Mouse (Mus musculus) stomach, embryonic 16.5 days (tissue): Measurements from ENCODE around the gene Slc30a2. TPM values are rescaled to one million over a fixed set of nuclear protein-coding genes. Genes with fewer than 3 reads are reported as not detected.

Experiments used
- ATAC-seq: fragments of 200-750 bp; cut with Nextera tagmentation; 2 replicates; pipeline ENCODE4 v1.8.0; 2017; ENCODE audit warnings: moderate number of reproducible peaks, moderate TSS enrichment; ENCODE audit not compliant: insufficient read depth, low FRiP score
- H3K27ac ChIP-seq: fragments of 300-500 bp; sonication (generic); 2 replicates; pipeline ENCODE4 v1.5.1; 2014; ENCODE audit warnings: low read length
- H3K27me3 ChIP-seq: fragments of 300-500 bp; sonication (generic); 2 replicates; pipeline ENCODE4 v1.6.1; 2014; ENCODE audit warnings: low read length, control low read depth, mixed read lengths; ENCODE audit not compliant: control insufficient read depth, insufficient read depth
- H3K36me3 ChIP-seq: fragments of 300-500 bp; sonication (generic); 2 replicates; pipeline ENCODE4 v1.6.1; 2014; ENCODE audit warnings: low read length; ENCODE audit not compliant: control insufficient read depth, insufficient read depth
- H3K4me1 ChIP-seq: fragments of 300-500 bp; sonication (generic); 2 replicates; pipeline ENCODE4 v1.6.1; 2014; ENCODE audit warnings: low read length, control low read depth, mixed read lengths; ENCODE audit not compliant: control insufficient read depth, insufficient read depth
- H3K4me2 ChIP-seq: fragments of 300-500 bp; sonication (generic); 2 replicates; pipeline ENCODE4 v1.6.1; 2014; ENCODE audit warnings: low read depth, low read length, mixed read lengths
- H3K4me3 ChIP-seq: fragments of 300-500 bp; sonication (generic); replicated peaks from 2 replicates; pipeline ENCODE4 v1.5.1; 2014; ENCODE audit warnings: mild to moderate bottlenecking, low read length
- H3K9ac ChIP-seq: fragments of 300-500 bp; sonication (generic); 2 replicates; pipeline ENCODE4 v1.6.1; 2014; ENCODE audit warnings: low read length
- H3K9me3 ChIP-seq: fragments of 300-500 bp; sonication (generic); replicated peaks from 2 replicates; pipeline ENCODE4 v1.6.1; 2016; ENCODE audit warnings: low read length, control low read depth; ENCODE audit not compliant: control insufficient read depth
- WGBS: fragments of 180-500 bp; shearing (Covaris S2); extraction: QIAGEN DNeasy Blood & Tissue Kit; methylation state at CpG from one replicate; pipeline ENCODE4 v1.1.7; 2014; 5-methylcytosine and 5-hydroxymethylcytosine counted together
- polyA plus RNA-seq: library from polyadenylated mRNA; unstranded; fragments of >200 nt; fragmentation: Nextera tagmentation; extraction: Ambion mirVana; gene quantifications from 2 replicates; pipeline ENCODE4 v1.2.1, GENCODE M21; 2015

The Slc30a2 gene
- polyA plus RNA-seq, 1 experiment from 2014 or later, result 1.1 TPM

DNA sequence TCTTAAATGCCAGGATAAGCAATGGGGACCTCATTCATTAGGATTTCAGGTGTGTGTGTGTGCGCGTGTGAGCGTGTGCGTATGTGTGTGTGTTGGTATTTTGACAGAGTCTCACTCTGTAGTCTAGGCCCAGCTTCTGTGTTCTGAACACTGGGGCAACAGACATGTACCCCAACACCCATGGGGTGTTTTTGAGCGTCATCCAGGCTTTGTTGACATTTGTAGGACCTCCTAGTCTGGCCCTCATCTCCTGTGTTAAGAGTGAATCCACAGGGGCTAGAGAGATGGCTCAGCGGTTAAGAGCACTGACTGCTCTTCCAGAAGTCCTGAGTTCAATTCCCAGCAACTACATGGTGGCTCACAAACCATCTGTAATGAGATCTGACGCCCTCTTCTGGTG is 52.2 kb downstream of the Slc30a2 start:
- no peak for ATAC-seq
- Histone ChIP-seq H3K27me3 (no peaks in the 10 kb centered on the region), H3K4me2 (no peak overlapping the region), H3K27ac (no peak overlapping the region), H3K9me3 (0 out of 2 replicates have a peak, but pooled peaks cover 2% of the 10 kb centered on the region), H3K4me1 (peaks cover 5% of the 10 kb centered on the region), H3K36me3 (no peaks in the 10 kb centered on the region), H3K9ac (no peak overlapping the region), H3K4me3 (no peak overlapping the region)
- 90% methylated on average over 7 of the region's 7 CpGs for WGBS

DNA sequence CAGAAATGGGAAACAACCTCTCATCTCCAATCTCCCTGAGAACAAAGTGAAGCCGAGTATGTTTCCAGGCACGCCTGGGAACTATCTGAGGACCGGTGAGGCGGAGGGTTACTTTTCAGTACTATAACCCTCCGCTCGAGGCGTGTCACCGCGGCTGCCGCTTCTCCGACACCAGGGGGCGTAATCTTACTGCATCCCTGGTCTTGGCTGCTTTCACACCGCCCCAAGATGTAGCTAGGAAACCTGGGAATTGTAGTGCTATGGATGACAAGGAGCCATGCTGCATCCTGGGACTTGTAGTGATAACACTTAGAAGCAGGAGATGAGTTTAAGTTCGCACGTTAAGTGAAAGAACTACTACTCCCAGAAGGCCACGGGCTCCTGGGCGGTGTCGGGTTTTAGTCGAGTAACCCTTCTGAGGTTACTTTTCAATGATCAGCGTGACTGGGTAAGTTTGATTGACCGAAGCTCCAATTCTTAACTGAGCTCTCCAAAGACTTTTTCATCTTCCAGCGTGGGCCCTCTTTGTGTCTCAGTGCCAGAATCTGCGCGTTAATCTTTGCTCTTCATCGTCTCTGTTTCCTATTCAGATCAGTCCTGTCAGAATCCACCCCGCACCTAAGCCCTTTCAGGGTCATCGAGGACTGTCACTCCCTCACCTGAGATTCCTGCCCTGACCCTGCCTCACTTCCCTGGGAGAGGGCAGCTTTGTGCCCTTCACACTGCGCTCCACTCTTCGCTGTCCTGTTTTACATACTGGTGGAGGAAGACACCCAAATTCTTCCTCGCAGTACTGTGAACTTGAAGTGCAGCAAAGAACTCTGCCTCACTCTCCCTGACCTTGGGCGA is 53.2 kb downstream of the Slc30a2 start, which contains the start of gene Pafah2:
Gene Pafah2, plus strand, starts transcription at position 344 of the 849 bp plus-strand sequence.
- under 1% methylated on average over 31 of the region's 31 CpGs for WGBS

DNA sequence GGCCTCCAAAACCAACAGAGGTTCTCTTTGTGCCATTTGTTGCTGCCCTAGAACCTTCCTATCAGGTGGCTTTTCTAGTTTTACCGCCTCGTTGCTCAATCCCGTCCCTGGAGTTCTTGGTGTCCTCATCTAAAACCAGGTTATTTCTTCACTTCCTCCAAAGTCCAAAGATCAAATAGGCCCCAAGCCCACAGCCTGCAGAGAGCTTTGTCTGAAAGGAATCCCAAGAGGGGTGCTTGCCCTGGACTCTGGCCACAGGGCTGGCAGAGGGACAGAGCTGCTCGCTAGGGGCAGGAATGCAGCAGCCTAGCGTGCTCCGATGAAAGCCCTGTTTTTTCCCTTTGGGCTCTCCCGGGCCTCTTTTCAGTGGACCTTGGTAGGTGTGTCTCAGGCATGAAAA is 54.1 kb downstream of the Slc30a2 start:
- WGBS, result 21% methylated on average over 7 of the region's 7 CpGs
- Histone ChIP-seq H3K4me2 (peak overlapping the region; percentile 96), H3K27me3 (no peaks in the 10 kb centered on the region), H3K9me3 (no peaks in the 10 kb centered on the region), H3K4me3 (peak overlapping the region; percentile 72), H3K4me1 (peaks cover 19% of the 10 kb centered on the region), H3K9ac (peak overlapping the region; percentile 85), H3K36me3 (no peaks in the 10 kb centered on the region), H3K27ac (peak overlapping the region; percentile 96)
- ATAC-seq, result peak; percentile 30; the same call in 1 of the 2 replicates

More for the DNA sequence above, 53.2 kb downstream of the Slc30a2 start, which contains the start of gene Pafah2:
- Histone ChIP-seq H3K27ac (peak within 1 kb of the TSS; percentile 96), H3K27me3 (no peaks in the 10 kb centered on the region), H3K36me3 (no peaks in the 10 kb centered on the region), H3K9ac (peak within 1 kb of the TSS; percentile 85), H3K4me2 (peak within 1 kb of the TSS; percentile 96), H3K4me3 (peak within 1 kb of the TSS; percentile 72), H3K9me3 (0 out of 2 replicates have a peak, but pooled peaks cover 2% of the 10 kb centered on the region), H3K4me1 (peaks cover 11% of the 10 kb centered on the region)
- peak; percentile 99 for ATAC-seq

DNA sequence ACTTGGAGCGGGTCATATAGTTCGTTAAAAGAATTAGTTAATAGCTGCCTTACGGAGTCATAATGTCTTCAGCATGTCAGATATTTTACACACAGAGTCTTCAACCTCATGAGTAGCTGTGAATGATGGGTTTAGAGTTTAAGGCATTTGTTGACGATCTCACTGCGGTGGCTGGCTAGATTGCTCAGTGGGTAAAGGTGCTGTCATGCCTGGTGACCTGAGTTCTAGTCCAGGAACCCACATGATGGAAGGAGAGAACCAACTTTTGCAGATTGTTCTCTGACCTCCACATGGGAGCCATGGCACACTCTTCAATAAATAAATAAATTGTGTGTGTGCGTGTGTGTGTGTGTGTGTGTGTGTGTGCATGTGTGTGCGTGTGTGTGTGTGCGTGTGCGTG is 54.8 kb downstream of the Slc30a2 start:
- peak overlapping the region; percentile 96; the same call in 1 of the 2 replicates for H3K4me2 ChIP-seq
- no peaks in the 10 kb centered on the region for H3K27me3 ChIP-seq
- WGBS, result 84% methylated on average over 9 of the region's 9 CpGs
- H3K4me1 ChIP-seq, result peaks cover 25% of the 10 kb centered on the region
- H3K4me3 ChIP-seq, result peak overlapping the region; percentile 72; the same call in 1 of the 2 replicates
- no peaks in the 10 kb centered on the region for H3K9me3 ChIP-seq
- ATAC-seq, result no peak
- peak overlapping the region; percentile 96 for H3K27ac ChIP-seq
- H3K9ac ChIP-seq, result 0 out of 2 replicates have a peak overlapping the region, but pooled peaks have one; percentile 43
- no peaks in the 10 kb centered on the region for H3K36me3 ChIP-seq

DNA sequence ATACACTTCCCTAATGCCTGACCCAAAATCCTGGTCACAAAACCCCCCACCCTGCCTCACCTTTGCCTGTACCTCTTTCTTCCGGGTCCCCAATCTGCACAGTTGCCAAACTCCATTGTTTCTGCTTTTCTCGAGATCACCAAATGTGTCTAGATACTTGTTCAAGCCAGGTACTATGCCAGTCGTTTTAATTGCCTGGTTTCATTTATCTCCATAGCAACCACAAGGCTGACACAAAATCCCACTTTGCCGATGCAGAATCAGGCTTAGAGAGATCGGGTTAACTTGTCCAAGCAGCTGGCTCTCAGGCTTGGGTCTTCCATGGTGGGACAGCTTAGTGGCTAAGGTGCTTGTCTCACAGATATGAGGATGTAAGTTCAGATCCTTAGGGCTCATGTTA is 57.2 kb downstream of the Slc30a2 start:
- Histone ChIP-seq H3K4me2 (no peak overlapping the region), H3K4me3 (no peak overlapping the region), H3K36me3 (no peaks in the 10 kb centered on the region), H3K9ac (no peak overlapping the region), H3K27ac (no peak overlapping the region), H3K27me3 (no peaks in the 10 kb centered on the region), H3K9me3 (no peaks in the 10 kb centered on the region), H3K4me1 (peaks cover 30% of the 10 kb centered on the region)
- ATAC-seq, result no peak
- 27% methylated on average over 5 of the region's 5 CpGs for WGBS

DNA sequence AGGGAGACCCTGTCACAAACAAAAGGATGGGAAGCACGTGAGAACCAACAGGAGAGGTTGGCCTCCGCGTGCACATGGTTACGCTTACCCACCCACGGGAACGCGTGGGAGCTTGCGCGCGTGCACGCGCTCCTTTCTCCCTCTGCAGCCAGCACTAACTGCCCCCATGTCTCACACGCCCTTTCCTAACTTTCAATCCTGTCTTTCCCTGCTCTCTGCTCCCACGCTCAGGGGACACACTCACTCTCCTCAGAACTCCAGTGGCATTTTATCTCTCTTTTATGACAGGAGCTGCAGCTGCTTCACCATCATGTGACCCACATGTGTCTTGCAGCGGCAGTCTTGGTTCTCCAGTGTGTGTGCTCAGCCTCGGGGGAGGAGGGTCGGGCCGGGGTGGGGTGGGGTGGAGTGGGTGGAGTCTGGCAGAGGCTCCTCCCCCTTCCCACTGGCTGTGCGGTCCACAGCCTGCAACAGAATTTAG is 58.2 kb downstream of the Slc30a2 start:
- Histone ChIP-seq H3K36me3 (peaks cover 4% of the 10 kb centered on the region; the same call in 1 of the 2 replicates), H3K27ac (peak overlapping the region; percentile 53), H3K4me2 (peak overlapping the region; percentile 82), H3K9me3 (no peaks in the 10 kb centered on the region), H3K9ac (peak overlapping the region; percentile 68), H3K27me3 (no peaks in the 10 kb centered on the region), H3K4me3 (peak overlapping the region; percentile 46), H3K4me1 (peaks cover 30% of the 10 kb centered on the region)
- ATAC-seq, result peak; percentile 74
- WGBS, result 5% methylated on average over 19 of the region's 19 CpGs

DNA sequence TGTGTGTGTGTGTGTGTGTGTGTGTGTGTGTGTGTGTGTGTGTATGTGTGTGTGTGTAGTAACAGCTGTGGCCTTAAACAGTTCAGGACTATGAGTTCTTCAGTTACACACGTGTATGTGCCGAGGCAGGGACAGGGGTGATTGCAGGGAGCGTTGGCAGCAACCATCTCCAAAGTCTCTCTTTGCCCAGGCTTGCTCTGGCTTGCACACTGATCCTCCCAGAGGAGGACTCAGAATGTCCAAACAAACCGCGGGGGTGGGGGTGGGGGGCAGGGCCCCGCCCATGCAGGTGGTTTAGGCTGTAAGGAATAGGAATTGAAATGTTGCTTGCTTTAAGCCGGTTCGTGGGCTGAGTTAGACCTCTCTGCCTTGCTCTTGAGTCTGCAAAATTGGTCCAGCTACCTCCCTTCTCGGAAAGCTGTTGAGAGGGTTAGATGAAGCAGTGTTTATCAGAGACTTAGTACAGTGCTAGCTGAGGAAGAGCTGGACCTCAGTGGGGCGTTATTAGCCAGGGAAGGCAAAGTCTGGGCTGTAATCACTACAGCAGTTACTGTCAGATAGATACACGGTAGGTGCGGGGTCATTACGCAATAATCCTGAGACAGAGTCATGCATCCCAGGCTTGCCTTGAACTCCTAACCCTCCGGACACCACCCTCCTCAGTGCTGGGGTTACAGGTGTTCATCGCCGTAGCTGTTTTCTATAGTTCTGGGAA is 59.0 kb downstream of the Slc30a2 start:
- no peaks in the 10 kb centered on the region for H3K27me3 ChIP-seq
- WGBS, result 50% methylated on average over 16 of the region's 16 CpGs
- 0 out of 2 replicates have a peak, but pooled peaks have one; percentile 18 for ATAC-seq

DNA sequence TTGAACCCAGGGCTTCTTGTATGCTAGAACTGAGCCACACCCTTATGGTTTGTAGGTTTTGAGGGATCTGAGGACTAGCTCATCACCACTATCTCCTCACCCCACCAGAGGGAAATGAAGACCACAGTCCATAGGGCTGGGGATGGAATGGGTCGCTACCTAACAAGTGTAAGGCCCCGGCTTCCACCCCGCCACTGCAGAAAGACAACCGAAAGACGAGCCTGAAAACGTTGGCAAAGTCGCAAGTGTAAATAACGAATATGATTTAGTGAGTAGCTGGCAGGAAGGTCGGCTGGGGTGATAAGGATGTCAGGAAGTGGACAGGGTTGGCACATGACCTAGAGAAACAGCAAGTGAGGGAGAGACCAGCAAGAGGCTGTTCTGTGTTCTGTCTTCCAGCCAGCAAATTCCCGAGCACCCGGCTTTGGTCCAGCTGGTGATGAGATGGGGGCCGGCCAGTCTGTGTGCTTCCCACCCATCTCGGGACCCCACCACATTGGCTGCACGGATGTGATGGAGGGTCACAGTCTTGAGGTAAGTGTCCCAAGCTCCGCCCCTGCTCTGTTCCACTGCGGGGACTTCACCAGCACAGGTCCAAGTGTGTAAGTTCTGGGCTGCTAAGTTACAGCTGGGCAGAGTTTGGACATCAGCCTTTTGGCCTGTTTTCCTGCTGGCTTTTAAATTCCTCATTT is 59.7 kb downstream of the Slc30a2 start:
- Histone ChIP-seq H3K36me3 (peaks cover 4% of the 10 kb centered on the region; the same call in 1 of the 2 replicates), H3K4me3 (no peak overlapping the region), H3K4me2 (no peak overlapping the region), H3K27ac (peak overlapping the region; percentile 53), H3K9ac (0 out of 2 replicates have a peak overlapping the region, but pooled peaks have one; percentile 2), H3K4me1 (peaks cover 24% of the 10 kb centered on the region), H3K27me3 (no peaks in the 10 kb centered on the region), H3K9me3 (no peaks in the 10 kb centered on the region)
- WGBS, result 51% methylated on average over 16 of the region's 16 CpGs
- peak; percentile 15; the same call in 1 of the 2 replicates for ATAC-seq

More for the DNA sequence above, 59.0 kb downstream of the Slc30a2 start:
- Histone ChIP-seq H3K9ac (peak overlapping the region; percentile 33; the same call in 1 of the 2 replicates), H3K4me3 (no peak overlapping the region; the same call in 1 of the 2 replicates), H3K36me3 (peaks cover 4% of the 10 kb centered on the region; the same call in 1 of the 2 replicates), H3K9me3 (no peaks in the 10 kb centered on the region), H3K4me2 (peak overlapping the region; percentile 82), H3K4me1 (peaks cover 29% of the 10 kb centered on the region), H3K27ac (peak overlapping the region; percentile 53)
